Mouse (Mus musculus): ENCODE measurements around the gene Man2a1. TPM values are rescaled to one million over a fixed set of nuclear protein-coding genes. Genes with fewer than 3 reads are reported as not detected.

Man2a1 gene
- polyA plus RNA-seq, 1 experiment from 2014 or later: 5.4 TPM

DNA sequence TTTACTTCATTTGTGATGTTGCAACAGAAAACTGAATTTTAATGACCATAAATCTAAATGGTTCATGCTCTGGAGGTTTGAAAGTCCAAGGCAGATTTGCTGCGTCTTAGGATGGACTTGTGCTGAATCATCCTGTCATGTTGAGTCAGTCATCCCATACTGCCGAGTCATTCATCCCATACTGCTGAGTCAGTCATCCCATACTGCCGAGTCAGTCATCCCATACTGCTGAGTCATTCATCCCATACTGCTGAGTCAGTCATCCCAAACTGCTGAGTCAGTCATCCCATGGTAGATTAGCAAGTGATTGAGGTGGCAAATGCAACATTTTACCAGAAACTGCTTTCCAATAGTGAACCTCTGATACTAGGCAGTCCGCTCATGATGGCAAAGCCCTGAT is 83.6 kb downstream of the Man2a1 start:
- Histone ChIP-seq H3K9me3 (no peaks in the 10 kb centered on the region), H3K36me3 (no peaks in the 10 kb centered on the region; the same call in 1 of the 2 replicates), H3K27me3 (replicated peaks) (no peaks in the 10 kb centered on the region), H3K27ac (no peak overlapping the region), H3K4me3 (no peak overlapping the region), H3K4me2 (replicated peaks) (no peak overlapping the region), H3K9ac (no peak overlapping the region), H3K4me1 (no peaks in the 10 kb centered on the region)
- ATAC-seq (ENCODE audit: low FRiP score, low read depth): no peak
- WGBS: 93% methylated on average over 4 of the region's 4 CpGs

- H3K9me3 ChIP-seq: no peaks in the 10 kb centered on the region
- H3K4me1 ChIP-seq: no peaks in the 10 kb centered on the region
- no peak overlapping the region for H3K9ac ChIP-seq
- no peak overlapping the region for H3K4me3 ChIP-seq
- H3K4me2 ChIP-seq (replicated peaks): no peak overlapping the region
- no peaks in the 10 kb centered on the region for H3K27me3 ChIP-seq (replicated peaks)
- ATAC-seq (ENCODE audit: low FRiP score, low read depth): no peak
- no peaks in the 10 kb centered on the region; the same call in 1 of the 2 replicates for H3K36me3 ChIP-seq
- WGBS: 84% methylated on average over 6 of the region's 6 CpGs
- no peak overlapping the region for H3K27ac ChIP-seq
These were observed 84.8 kb downstream of the Man2a1 start for GRCm38 (mm10) chr17:64685216-64685903.

DNA sequence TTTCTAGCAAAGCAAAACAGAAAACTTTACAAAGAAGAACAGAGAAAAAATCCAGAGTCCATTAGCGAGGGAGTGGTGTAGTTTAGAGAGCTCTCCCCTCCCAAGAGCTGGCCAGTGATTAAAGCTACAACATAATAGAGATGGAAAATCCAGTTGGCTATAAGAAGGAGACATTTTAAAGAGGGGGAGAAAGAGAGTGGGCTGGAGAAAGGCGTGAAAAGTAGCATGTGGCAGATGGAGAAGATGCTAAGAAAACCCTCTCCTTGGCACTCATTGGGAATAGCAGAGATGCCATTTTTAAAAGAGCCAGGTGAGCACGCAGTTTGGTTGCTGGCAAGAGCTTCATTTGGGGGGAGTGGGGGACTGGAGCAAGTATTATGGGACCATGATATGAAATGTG is 89.1 kb downstream of the Man2a1 start:
- Histone ChIP-seq H3K27ac (no peak overlapping the region), H3K36me3 (peaks cover 5% of the 10 kb centered on the region), H3K27me3 (replicated peaks) (no peaks in the 10 kb centered on the region), H3K4me1 (no peaks in the 10 kb centered on the region), H3K4me2 (replicated peaks) (no peak overlapping the region), H3K9ac (no peak overlapping the region), H3K4me3 (no peak overlapping the region), H3K9me3 (no peaks in the 10 kb centered on the region)
- 94% methylated on average over 3 of the region's 3 CpGs for WGBS
- ATAC-seq (ENCODE audit: low FRiP score, low read depth): no peak

DNA sequence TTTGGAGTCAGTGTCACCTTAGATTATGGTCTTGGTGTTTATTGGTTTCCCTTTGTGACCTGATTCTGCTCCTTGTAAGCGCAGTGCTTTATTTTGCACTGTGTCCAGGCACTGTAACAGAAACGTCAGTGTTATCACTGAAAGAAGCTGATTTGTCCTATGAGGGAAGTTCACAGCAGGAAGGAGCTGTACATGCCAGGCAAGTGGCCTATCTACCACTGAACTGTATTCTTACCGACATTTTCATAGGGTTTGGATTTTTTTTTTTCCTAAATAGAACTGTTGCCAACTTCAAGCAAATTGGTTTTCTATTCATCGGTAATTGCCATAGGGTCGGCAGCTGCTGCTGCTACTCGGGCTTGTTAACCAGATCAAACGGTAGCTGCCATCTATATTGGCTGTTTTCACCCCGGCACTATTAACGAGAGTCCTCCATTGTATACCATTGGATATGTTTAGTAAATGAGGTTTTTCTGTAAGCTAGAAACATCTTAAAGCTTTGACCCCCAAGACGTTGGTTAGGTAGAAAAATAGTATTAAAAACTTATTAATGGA is 96.8 kb downstream of the Man2a1 start:
- no peaks in the 10 kb centered on the region for H3K36me3 ChIP-seq
- no peaks in the 10 kb centered on the region for H3K4me1 ChIP-seq
- H3K4me3 ChIP-seq: no peak overlapping the region
- no peak overlapping the region for H3K27ac ChIP-seq
- no peaks in the 10 kb centered on the region for H3K27me3 ChIP-seq (replicated peaks)
- H3K9ac ChIP-seq: no peak overlapping the region
- ATAC-seq (ENCODE audit: low FRiP score, low read depth): no peak
- WGBS: 80% methylated on average over 10 of the region's 10 CpGs
- no peak overlapping the region for H3K4me2 ChIP-seq (replicated peaks)
- H3K9me3 ChIP-seq: no peaks in the 10 kb centered on the region

DNA sequence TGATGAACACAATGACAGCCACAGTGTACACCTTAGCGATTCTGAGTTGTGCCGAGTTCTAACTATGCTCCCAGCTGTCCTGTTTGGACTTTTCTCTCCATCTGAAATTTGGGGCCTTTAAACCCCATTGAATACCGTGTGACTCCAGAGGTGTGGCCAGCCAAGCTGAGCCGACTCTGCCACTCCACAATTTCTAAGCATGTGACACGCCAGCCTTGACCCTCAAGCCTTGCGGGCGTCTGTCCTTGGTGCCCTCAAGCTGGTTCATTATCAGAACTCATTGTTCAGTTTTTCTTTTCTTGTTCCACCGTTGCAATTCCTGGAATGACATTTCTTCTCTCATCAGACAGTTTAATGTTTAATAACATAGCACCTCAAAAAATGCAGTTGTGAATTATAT is 98.0 kb downstream of the Man2a1 start:
- Histone ChIP-seq H3K27me3 (replicated peaks) (no peaks in the 10 kb centered on the region), H3K36me3 (no peaks in the 10 kb centered on the region), H3K4me1 (no peaks in the 10 kb centered on the region), H3K9ac (no peak overlapping the region), H3K4me2 (replicated peaks) (no peak overlapping the region), H3K9me3 (no peaks in the 10 kb centered on the region), H3K27ac (no peak overlapping the region), H3K4me3 (no peak overlapping the region)
- WGBS: 92% methylated on average over 8 of the region's 8 CpGs
- ATAC-seq (ENCODE audit: low FRiP score, low read depth): no peak

DNA sequence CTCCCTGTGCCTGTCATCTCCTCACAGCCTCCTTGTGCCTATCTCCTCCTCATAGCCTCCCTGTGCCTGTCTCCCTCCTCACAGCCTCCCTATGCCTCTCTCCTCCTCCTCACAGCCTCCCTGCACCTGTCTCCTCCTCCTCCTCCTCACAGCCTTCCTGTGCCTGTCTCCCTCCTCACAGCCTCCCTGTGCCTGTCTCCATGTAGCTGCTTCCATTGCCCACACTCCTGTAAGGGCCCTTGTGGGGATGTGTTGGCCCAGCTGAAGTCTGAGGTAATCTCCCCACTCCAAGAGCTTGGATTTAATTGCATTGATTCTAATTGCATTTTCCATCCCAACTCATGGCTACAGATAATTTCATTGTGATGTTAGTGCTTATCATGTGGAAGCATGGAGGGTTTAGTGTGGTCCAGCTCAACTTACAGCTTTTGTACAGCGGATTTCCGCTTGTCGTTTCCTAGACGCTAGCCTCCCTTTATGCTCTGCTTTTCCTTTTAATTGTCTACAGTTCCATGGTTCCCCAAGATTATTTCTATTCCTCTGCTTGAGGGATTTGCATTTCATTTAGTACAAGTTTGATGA is 103.2 kb downstream of the Man2a1 start:
- 87% methylated on average over 4 of the region's 4 CpGs for WGBS
- Histone ChIP-seq H3K27me3 (replicated peaks) (no peaks in the 10 kb centered on the region), H3K4me3 (no peak overlapping the region), H3K9ac (no peak overlapping the region), H3K4me1 (no peaks in the 10 kb centered on the region), H3K36me3 (no peaks in the 10 kb centered on the region), H3K9me3 (no peaks in the 10 kb centered on the region), H3K27ac (no peak overlapping the region), H3K4me2 (replicated peaks) (no peak overlapping the region)
- ATAC-seq (ENCODE audit: low FRiP score, low read depth): no peak

GRCm38 (mm10) chr17:64707529-64707928 is 107.0 kb downstream of the Man2a1 start:
- Histone ChIP-seq H3K9ac (no peak overlapping the region), H3K4me1 (no peaks in the 10 kb centered on the region), H3K4me2 (replicated peaks) (no peak overlapping the region), H3K4me3 (no peak overlapping the region), H3K36me3 (no peaks in the 10 kb centered on the region), H3K9me3 (no peaks in the 10 kb centered on the region), H3K27ac (no peak overlapping the region), H3K27me3 (replicated peaks) (no peaks in the 10 kb centered on the region)
- ATAC-seq (ENCODE audit: low FRiP score, low read depth): no peak
- WGBS: 92% methylated on average over 6 of the region's 6 CpGs

DNA sequence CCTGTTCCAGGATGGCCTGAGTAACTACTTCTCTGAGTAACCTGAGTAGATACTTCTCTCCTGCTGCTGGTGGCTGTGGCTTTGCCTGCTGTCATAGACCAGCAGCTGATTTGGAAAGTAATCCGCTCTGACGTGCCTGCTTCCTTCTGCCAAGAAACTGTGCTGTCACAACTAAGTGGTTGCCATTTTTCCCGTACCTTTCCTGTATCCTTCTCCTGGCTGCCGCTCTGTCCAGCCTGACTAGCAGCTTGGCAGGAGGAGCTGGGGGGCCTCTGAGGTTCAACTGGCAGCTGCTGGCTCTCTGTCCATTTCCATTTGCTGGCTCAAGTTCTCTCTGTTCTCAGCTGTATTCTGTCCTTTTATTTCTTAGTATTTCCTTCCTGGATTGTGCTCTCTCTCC is 115.8 kb downstream of the Man2a1 start:
- H3K4me2 ChIP-seq (replicated peaks): no peak overlapping the region
- no peaks in the 10 kb centered on the region; the same call in 1 of the 2 replicates for H3K36me3 ChIP-seq
- H3K4me1 ChIP-seq: no peaks in the 10 kb centered on the region
- WGBS: 94% methylated on average over 4 of the region's 4 CpGs
- no peak for ATAC-seq (ENCODE audit: low FRiP score, low read depth)
- no peaks in the 10 kb centered on the region for H3K9me3 ChIP-seq
- H3K27ac ChIP-seq: no peak overlapping the region
- H3K4me3 ChIP-seq: no peak overlapping the region
- no peaks in the 10 kb centered on the region for H3K27me3 ChIP-seq (replicated peaks)
- H3K9ac ChIP-seq: no peak overlapping the region

- Histone ChIP-seq H3K9ac (no peak overlapping the region), H3K4me3 (no peak overlapping the region), H3K27me3 (replicated peaks) (no peaks in the 10 kb centered on the region), H3K9me3 (no peaks in the 10 kb centered on the region), H3K36me3 (no peaks in the 10 kb centered on the region), H3K4me2 (replicated peaks) (no peak overlapping the region), H3K4me1 (no peaks in the 10 kb centered on the region), H3K27ac (no peak overlapping the region)
- 63% methylated on average over 5 of the region's 5 CpGs for WGBS
- no peak for ATAC-seq (ENCODE audit: low FRiP score, low read depth)
These were observed 119.2 kb downstream of the Man2a1 start for GRCm38 (mm10) chr17:64719760-64720159.

GRCm38 (mm10) chr17:64721112-64721511 is 120.6 kb downstream of the Man2a1 start:
- no peaks in the 10 kb centered on the region for H3K27me3 ChIP-seq (replicated peaks)
- no peak overlapping the region for H3K4me2 ChIP-seq (replicated peaks)
- no peaks in the 10 kb centered on the region for H3K9me3 ChIP-seq
- H3K27ac ChIP-seq: no peak overlapping the region
- no peak overlapping the region for H3K9ac ChIP-seq
- H3K36me3 ChIP-seq: no peaks in the 10 kb centered on the region; the same call in 1 of the 2 replicates
- 90% methylated on average over 5 of the region's 5 CpGs for WGBS
- no peaks in the 10 kb centered on the region for H3K4me1 ChIP-seq
- ATAC-seq (ENCODE audit: low FRiP score, low read depth): no peak
- H3K4me3 ChIP-seq: no peak overlapping the region

DNA sequence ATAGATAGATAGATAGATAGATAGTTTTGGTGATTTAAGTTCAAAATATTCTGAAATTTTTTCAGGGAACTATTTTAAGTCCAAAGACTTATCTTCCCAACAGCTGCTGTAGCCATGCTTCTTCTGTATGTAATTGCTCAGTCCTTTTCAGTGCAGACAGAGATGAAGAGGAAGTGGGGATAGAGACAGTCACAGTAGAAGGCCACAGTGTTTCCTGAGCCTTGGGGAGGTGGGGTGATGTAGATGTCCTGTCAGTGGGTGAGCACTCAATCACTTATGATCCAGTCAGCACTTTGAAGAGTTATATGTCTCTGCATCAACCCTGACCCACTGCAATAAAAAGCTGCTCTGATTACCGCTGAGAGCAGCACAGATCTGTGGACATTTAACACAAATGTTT is 122.6 kb downstream of the Man2a1 start:
- Histone ChIP-seq H3K9me3 (no peaks in the 10 kb centered on the region), H3K4me1 (no peaks in the 10 kb centered on the region), H3K4me3 (no peak overlapping the region), H3K36me3 (no peaks in the 10 kb centered on the region; the same call in 1 of the 2 replicates), H3K4me2 (replicated peaks) (no peak overlapping the region), H3K9ac (no peak overlapping the region), H3K27me3 (replicated peaks) (no peaks in the 10 kb centered on the region), H3K27ac (no peak overlapping the region)
- no peak for ATAC-seq (ENCODE audit: low FRiP score, low read depth)
- WGBS: 92% methylated on average over 1 of the region's 1 CpGs

DNA sequence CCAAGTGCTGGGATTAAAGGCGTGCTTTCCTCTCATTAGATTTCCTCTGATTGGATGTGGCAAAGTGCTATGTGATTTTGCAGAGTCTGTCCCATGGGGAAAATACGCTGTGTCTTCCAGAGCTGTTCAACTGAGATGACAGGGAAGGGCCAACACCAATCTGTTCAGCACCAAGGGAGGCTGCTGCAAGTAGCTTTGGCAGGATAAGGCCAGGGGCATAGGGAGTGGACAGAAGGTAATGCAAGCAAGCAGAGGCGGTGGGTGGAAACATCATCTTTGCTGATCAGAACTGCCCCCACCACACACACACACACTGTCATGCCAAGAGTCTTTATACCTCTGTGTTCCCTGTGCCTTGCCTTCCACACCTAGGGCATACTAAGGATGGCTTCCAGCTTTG is 124.7 kb downstream of the Man2a1 start:
- H3K4me2 ChIP-seq (replicated peaks): no peak overlapping the region
- no peaks in the 10 kb centered on the region for H3K9me3 ChIP-seq
- H3K9ac ChIP-seq: no peak overlapping the region
- no peak overlapping the region for H3K4me3 ChIP-seq
- H3K4me1 ChIP-seq: no peaks in the 10 kb centered on the region
- no peak for ATAC-seq (ENCODE audit: low FRiP score, low read depth)
- no peaks in the 10 kb centered on the region for H3K27me3 ChIP-seq (replicated peaks)
- H3K27ac ChIP-seq: no peak overlapping the region
- no peaks in the 10 kb centered on the region; the same call in 1 of the 2 replicates for H3K36me3 ChIP-seq
- WGBS: 92% methylated on average over 3 of the region's 3 CpGs

DNA sequence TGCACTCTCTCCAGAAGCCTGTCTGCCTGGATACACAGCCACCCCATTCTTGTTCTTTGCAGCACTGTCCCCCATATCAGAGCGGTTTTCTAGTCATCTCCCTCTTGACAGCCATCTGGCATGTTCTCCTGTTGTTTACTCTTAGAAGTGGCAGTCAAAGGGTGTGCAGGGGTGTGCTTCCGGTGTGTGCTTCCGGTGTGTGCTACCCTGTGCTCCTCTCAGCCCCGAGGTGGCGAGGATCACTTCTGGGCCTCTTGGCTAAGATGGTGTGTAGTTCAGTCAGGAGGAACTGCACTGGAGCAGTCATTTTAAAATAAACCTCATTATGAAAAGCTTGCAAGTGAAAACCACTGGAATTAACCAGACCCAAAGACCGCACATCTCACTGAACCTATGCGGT is 125.5 kb downstream of the Man2a1 start:
- Histone ChIP-seq H3K36me3 (no peaks in the 10 kb centered on the region; the same call in 1 of the 2 replicates), H3K4me1 (no peaks in the 10 kb centered on the region), H3K27me3 (replicated peaks) (no peaks in the 10 kb centered on the region), H3K4me2 (replicated peaks) (no peak overlapping the region), H3K27ac (no peak overlapping the region), H3K9me3 (no peaks in the 10 kb centered on the region), H3K4me3 (no peak overlapping the region), H3K9ac (no peak overlapping the region)
- 92% methylated on average over 7 of the region's 7 CpGs for WGBS
- no peak for ATAC-seq (ENCODE audit: low FRiP score, low read depth)

All from neural tube, embryonic 12.5 days (tissue).